Mouse (Mus musculus) lung, embryonic 15.5 days (tissue): ENCODE measurements around the gene Dnajc7. TPM values are rescaled to one million over a fixed set of nuclear protein-coding genes. Genes with fewer than 3 reads are reported as not detected.

Experiments used
- ATAC-seq: fragments of 200-750 bp; cut with Nextera tagmentation; 2 replicates; pipeline ENCODE4 v1.8.0; 2017; ENCODE audit warnings: moderate number of reproducible peaks, borderline replicate concordance; ENCODE audit not compliant: low FRiP score, low TSS enrichment; ENCODE audit errors: extremely low read depth
- H3K27ac ChIP-seq: fragments of 300-500 bp; sonication (generic); 2 replicates; pipeline ENCODE4 v1.5.1; 2015; ENCODE audit warnings: moderate library complexity, mild to moderate bottlenecking, inconsistent platforms
- H3K27me3 ChIP-seq: fragments of 300-500 bp; sonication (generic); 2 replicates; pipeline ENCODE4 v1.6.1; 2015; ENCODE audit warnings: inconsistent platforms
- H3K36me3 ChIP-seq: fragments of 300-500 bp; sonication (generic); 2 replicates; pipeline ENCODE4 v1.6.1; 2015; ENCODE audit warnings: inconsistent platforms
- H3K4me1 ChIP-seq: fragments of 300-500 bp; sonication (generic); 2 replicates; pipeline ENCODE4 v1.6.1; 2015; ENCODE audit warnings: inconsistent platforms
- H3K4me2 ChIP-seq: fragments of 300-500 bp; sonication (generic); 2 replicates; pipeline ENCODE4 v1.6.1; 2015; ENCODE audit warnings: inconsistent platforms, mild to moderate bottlenecking, moderate library complexity
- H3K4me3 ChIP-seq: fragments of 300-500 bp; sonication (generic); 2 replicates; pipeline ENCODE4 v1.5.1; 2015; ENCODE audit warnings: mild to moderate bottlenecking, inconsistent platforms
- H3K9ac ChIP-seq: fragments of 300-500 bp; sonication (generic); 2 replicates; pipeline ENCODE4 v1.6.1; 2015; ENCODE audit warnings: inconsistent platforms
- H3K9me3 ChIP-seq: fragments of 300-500 bp; sonication (generic); 2 replicates; pipeline ENCODE4 v1.6.1; 2016; ENCODE audit warnings: inconsistent platforms
- WGBS: fragments of 180-500 bp; shearing (Covaris S2); methylation state at CpG from one replicate; pipeline ENCODE4 v1.1.7; 2015; 5-methylcytosine and 5-hydroxymethylcytosine counted together
- polyA plus RNA-seq: library from polyadenylated mRNA; unstranded; fragments of >200 nt; fragmentation: Nextera tagmentation; extraction: Ambion mirVana; gene quantifications from 2 replicates; pipeline ENCODE4 v1.2.1, GENCODE M21; 2015

The Dnajc7 gene
- polyA plus RNA-seq, 1 experiment from 2014 or later, result 229 TPM

DNA sequence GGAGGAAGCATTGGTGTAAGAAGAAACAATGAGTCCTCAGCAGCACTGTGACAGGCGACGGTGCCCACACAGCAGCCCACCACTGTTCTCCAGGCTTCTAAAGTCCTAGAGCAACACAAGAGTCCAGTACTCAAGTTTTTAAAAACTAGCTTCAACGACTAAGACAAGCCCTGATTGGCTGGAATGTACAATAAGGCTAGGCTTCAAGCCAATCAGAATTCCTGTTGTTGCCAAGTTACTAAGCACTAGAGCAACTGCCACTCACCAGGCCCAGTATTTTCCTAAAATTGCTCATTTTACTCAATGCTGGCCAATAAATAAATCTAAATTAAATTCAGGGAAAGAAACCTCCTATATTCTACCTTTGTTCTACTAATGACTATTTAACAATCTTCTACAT, 6.7 kb downstream of the Dnajc7 start:
- 73% methylated on average over 3 of the region's 3 CpGs for WGBS
- no peak for ATAC-seq
- H3K4me3 ChIP-seq, result no peak overlapping the region

DNA sequence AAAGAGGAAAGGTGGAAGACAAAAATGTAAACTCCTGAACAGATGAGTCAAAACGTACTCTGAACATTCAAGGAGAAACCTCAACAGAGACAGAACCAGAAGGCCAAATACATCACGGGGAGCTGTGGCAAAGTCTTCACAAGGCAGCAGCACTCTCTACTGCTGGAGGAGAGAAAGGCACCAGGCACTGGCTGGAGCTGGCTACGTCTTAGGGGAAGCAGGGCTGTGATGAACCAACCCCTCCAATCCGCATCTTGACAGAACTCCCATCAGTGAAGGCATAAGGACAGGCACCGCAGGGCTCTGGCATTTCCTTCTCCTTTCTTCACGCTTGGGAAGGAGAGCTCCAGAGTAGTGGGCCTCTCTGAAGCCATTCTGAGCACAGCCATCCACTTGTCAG, 8.3 kb downstream of the Dnajc7 start:
- H3K4me3 ChIP-seq, result no peak overlapping the region
- no peak for ATAC-seq
- no peaks in the 10 kb centered on the region for H3K27me3 ChIP-seq
- WGBS, result 88% methylated on average over 6 of the region's 6 CpGs
- no peak overlapping the region for H3K9ac ChIP-seq
- H3K27ac ChIP-seq, result no peak overlapping the region
- H3K36me3 ChIP-seq, result peaks cover 6% of the 10 kb centered on the region
- H3K4me2 ChIP-seq, result no peak overlapping the region
- peaks cover 27% of the 10 kb centered on the region; the same call in 1 of the 2 replicates for H3K4me1 ChIP-seq
- H3K9me3 ChIP-seq, result no peaks in the 10 kb centered on the region

More for the DNA sequence above, 6.7 kb downstream of the Dnajc7 start:
- H3K4me1 ChIP-seq, result peaks cover 36% of the 10 kb centered on the region
- no peaks in the 10 kb centered on the region for H3K27me3 ChIP-seq
- no peak overlapping the region for H3K9ac ChIP-seq
- H3K4me2 ChIP-seq, result no peak overlapping the region
- no peaks in the 10 kb centered on the region for H3K9me3 ChIP-seq
- no peak overlapping the region for H3K27ac ChIP-seq
- H3K36me3 ChIP-seq, result peaks cover 3% of the 10 kb centered on the region

DNA sequence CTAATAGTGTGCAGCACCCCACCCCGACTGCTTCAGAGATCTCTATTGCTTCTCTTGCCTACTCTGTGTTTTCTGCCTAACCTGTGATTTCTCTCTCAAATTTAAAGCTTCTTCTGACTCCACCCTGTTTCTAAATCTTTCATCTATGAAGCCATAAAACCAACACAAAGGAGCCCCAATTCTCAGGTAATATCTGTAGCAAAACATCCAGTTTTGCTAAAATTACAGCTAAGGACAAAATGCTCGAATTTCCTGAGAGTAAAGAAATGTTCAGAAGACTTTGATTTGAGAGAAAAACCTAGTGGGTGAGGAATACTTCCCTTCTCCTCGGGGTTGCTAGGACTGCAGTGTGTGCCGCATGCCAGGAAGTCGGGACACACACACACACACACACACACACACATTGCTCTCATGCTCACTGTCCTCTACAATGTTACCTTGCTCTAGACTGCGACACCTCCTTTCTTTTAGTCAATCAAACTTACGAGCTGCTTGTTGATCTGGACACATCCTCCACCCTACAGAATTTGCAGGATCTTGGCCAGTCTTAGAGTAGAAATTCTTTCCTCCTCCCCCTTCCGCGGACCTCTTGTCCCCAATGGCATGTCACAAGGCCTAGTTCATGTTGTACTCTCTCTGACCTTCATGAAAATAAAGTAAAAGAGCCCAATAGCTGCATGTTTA, 9.8 kb downstream of the Dnajc7 start:
- no peak overlapping the region for H3K4me2 ChIP-seq
- H3K4me3 ChIP-seq, result no peak overlapping the region
- no peaks in the 10 kb centered on the region for H3K27me3 ChIP-seq
- H3K27ac ChIP-seq, result peak overlapping the region; percentile 21; the same call in 1 of the 2 replicates
- no peak; the same call in 1 of the 2 replicates for ATAC-seq
- H3K9me3 ChIP-seq, result no peaks in the 10 kb centered on the region
- H3K9ac ChIP-seq, result no peak overlapping the region
- peaks cover 6% of the 10 kb centered on the region for H3K36me3 ChIP-seq
- peaks cover 27% of the 10 kb centered on the region; the same call in 1 of the 2 replicates for H3K4me1 ChIP-seq
- 63% methylated on average over 9 of the region's 9 CpGs for WGBS

DNA sequence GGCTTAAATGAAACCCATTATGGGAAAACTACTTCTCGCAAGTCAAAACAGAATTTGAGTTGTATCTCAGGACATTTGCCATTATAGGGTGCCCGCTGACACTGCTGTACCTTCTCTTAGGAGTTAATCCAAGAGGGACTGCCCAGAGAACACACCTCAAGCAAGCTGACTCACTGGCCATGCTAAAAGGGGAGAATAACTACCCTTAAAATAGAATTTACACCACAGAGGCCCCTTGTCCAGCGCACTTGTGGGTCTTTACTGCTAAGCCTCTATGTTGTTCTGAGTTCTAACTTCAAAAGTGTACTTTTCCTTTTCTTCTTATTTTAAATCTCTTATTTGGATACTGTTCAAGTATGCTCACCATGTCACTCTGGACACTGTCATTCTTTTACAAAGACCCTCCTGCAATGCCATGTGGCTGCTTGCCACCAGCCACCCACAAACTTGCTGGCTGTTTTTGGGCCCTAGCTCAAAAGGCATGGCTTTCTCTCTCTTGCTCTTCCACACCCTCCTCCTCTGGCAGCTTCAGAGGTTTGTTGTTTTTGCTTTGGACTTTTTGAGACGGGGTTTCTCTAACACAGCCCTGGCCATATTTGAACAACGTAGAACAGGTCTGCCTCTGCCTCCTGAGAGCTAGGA, 10.5 kb downstream of the Dnajc7 start:
- Histone ChIP-seq H3K27me3 (no peaks in the 10 kb centered on the region), H3K9ac (no peak overlapping the region), H3K36me3 (peaks cover 6% of the 10 kb centered on the region), H3K9me3 (no peaks in the 10 kb centered on the region), H3K4me3 (no peak overlapping the region), H3K4me2 (no peak overlapping the region), H3K27ac (0 out of 2 replicates have a peak overlapping the region, but pooled peaks have one; percentile 21), H3K4me1 (peaks cover 27% of the 10 kb centered on the region; the same call in 1 of the 2 replicates)
- 83% methylated on average over 5 of the region's 5 CpGs for WGBS
- no peak for ATAC-seq

GRCm38 (mm10) chr11:100608796-100609195, 11.2 kb downstream of the Dnajc7 start:
- H3K9ac ChIP-seq, result no peak overlapping the region
- peaks cover 27% of the 10 kb centered on the region; the same call in 1 of the 2 replicates for H3K4me1 ChIP-seq

DNA sequence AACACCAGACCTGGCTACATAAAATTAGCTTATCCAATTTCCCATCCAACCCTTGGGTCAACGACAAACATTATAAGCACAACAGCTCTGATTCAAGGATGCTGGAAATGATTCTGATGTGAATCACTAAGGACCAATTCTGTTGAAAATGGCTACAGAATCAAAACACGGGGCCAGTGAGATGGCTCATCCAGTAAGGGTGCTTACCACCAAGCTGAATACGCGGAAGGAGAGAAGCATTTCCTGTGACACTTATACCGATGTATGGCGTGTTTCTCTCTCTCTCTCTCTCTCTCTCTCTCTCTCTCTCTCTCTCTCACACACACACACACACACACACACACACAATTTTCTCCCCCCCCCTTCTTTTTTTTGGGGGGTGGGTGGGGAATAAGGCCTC, 12.8 kb downstream of the Dnajc7 start:
- Histone ChIP-seq H3K9ac (no peak overlapping the region), H3K9me3 (no peaks in the 10 kb centered on the region), H3K27me3 (no peaks in the 10 kb centered on the region), H3K4me3 (no peak overlapping the region), H3K36me3 (peaks cover 9% of the 10 kb centered on the region), H3K27ac (no peak overlapping the region), H3K4me2 (no peak overlapping the region), H3K4me1 (peaks cover 24% of the 10 kb centered on the region; the same call in 1 of the 2 replicates)
- WGBS, result 88% methylated on average over 6 of the region's 6 CpGs
- no peak for ATAC-seq

More at GRCm38 (mm10) chr11:100608796-100609195, 11.2 kb downstream of the Dnajc7 start:
- no peaks in the 10 kb centered on the region for H3K27me3 ChIP-seq
- H3K4me3 ChIP-seq, result no peak overlapping the region
- no peak overlapping the region for H3K27ac ChIP-seq
- H3K4me2 ChIP-seq, result no peak overlapping the region
- 53% methylated on average over 4 of the region's 4 CpGs for WGBS
- ATAC-seq, result no peak
- H3K9me3 ChIP-seq, result no peaks in the 10 kb centered on the region
- H3K36me3 ChIP-seq, result peaks cover 6% of the 10 kb centered on the region

DNA sequence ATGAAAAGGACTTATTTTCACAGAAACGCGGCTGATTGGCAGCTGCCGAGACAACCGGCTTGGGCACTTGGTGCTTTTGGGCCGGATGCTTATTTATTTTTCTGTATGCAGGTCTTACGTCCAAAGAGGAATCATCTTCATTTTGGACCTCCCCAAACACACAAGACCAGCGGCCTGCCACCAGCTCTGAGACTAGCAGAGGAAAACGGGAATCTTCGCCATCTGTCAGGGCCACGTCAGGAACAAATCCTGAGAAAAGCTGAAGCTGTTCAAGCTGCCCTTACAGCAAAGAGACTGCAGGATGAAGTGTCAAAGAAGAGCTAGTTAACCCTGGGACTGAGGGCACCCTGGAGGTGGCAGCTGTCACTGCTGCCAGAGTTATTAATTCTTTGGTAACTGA, 14.5 kb downstream of the Dnajc7 start:
- WGBS, result 83% methylated on average over 10 of the region's 10 CpGs
- H3K4me3 ChIP-seq, result no peak overlapping the region
- no peaks in the 10 kb centered on the region for H3K9me3 ChIP-seq
- no peak for ATAC-seq
- H3K27ac ChIP-seq, result no peak overlapping the region
- peaks cover 21% of the 10 kb centered on the region for H3K36me3 ChIP-seq
- no peak overlapping the region for H3K4me2 ChIP-seq
- H3K27me3 ChIP-seq, result no peaks in the 10 kb centered on the region
- peaks cover 18% of the 10 kb centered on the region; the same call in 1 of the 2 replicates for H3K4me1 ChIP-seq
- H3K9ac ChIP-seq, result no peak overlapping the region

DNA sequence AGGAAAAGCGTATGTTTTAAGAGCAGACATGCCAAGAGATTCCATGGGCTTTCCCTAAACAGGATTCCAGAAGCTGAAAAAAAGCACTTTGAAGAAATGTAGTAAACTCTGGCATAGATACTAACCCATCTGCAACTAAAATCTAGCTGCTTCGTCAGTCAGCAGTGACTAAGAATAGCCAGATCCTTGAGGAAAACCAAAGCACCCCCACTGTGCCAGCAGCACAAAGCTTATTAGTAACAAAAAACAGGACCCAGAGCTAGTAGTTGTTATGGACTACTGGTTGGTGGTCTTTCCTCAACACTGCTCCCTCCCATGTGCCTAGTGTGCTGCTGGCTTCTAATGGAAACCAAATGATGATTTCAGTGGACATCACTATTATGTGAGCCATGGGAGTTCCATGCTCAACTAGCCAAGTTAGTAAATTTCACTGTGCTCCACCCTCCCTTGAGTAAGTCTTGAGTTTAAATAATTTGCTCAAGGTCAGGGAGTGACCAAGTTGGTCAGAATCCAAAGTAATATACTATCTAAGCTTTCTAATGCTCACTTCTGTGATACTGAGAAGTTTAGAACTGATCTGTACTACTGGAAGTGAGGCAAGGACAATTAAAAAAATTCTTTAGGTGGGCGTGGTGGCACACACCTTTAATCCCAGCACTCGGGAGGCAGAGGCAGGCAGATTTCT, 15.5 kb downstream of the Dnajc7 start:
- H3K4me3 ChIP-seq, result no peak overlapping the region
- no peak overlapping the region for H3K9ac ChIP-seq
- no peaks in the 10 kb centered on the region for H3K9me3 ChIP-seq
- no peak overlapping the region for H3K4me2 ChIP-seq
- peaks cover 9% of the 10 kb centered on the region; the same call in 1 of the 2 replicates for H3K4me1 ChIP-seq
- H3K27me3 ChIP-seq, result no peaks in the 10 kb centered on the region
- H3K27ac ChIP-seq, result no peak overlapping the region
- WGBS, result 84% methylated on average over 4 of the region's 4 CpGs
- peaks cover 30% of the 10 kb centered on the region for H3K36me3 ChIP-seq
- no peak for ATAC-seq

GRCm38 (mm10) chr11:100603813-100604212, 16.2 kb downstream of the Dnajc7 start:
- Histone ChIP-seq H3K4me3 (no peak overlapping the region), H3K4me1 (peaks cover 3% of the 10 kb centered on the region; the same call in 1 of the 2 replicates), H3K9ac (no peak overlapping the region), H3K4me2 (no peak overlapping the region), H3K27ac (no peak overlapping the region), H3K9me3 (no peaks in the 10 kb centered on the region), H3K36me3 (peaks cover 37% of the 10 kb centered on the region), H3K27me3 (no peaks in the 10 kb centered on the region)
- no peak for ATAC-seq
- WGBS, result 81% methylated on average over 8 of the region's 8 CpGs

GRCm38 (mm10) chr11:100603155-100603554, 16.8 kb downstream of the Dnajc7 start:
- Histone ChIP-seq H3K27ac (no peak overlapping the region), H3K9me3 (no peaks in the 10 kb centered on the region), H3K4me3 (no peak overlapping the region), H3K4me2 (no peak overlapping the region), H3K9ac (no peak overlapping the region), H3K27me3 (no peaks in the 10 kb centered on the region), H3K36me3 (peaks cover 39% of the 10 kb centered on the region), H3K4me1 (no peaks in the 10 kb centered on the region; the same call in 1 of the 2 replicates)
- ATAC-seq, result no peak
- WGBS, result 76% methylated on average over 9 of the region's 9 CpGs

- WGBS, result 94% methylated on average over 3 of the region's 3 CpGs
- ATAC-seq, result no peak
- Histone ChIP-seq H3K9me3 (no peaks in the 10 kb centered on the region), H3K27ac (no peak overlapping the region), H3K27me3 (no peaks in the 10 kb centered on the region), H3K4me2 (no peak overlapping the region), H3K36me3 (peaks cover 55% of the 10 kb centered on the region), H3K4me1 (no peaks in the 10 kb centered on the region; the same call in 1 of the 2 replicates), H3K9ac (no peak overlapping the region), H3K4me3 (no peak overlapping the region)
These were observed 18.6 kb downstream of the Dnajc7 start for GRCm38 (mm10) chr11:100601372-100601771.

- peaks cover 79% of the 10 kb centered on the region for H3K36me3 ChIP-seq
- WGBS, result 72% methylated on average over 4 of the region's 4 CpGs
These were observed 21.9 kb downstream of the Dnajc7 start for GRCm38 (mm10) chr11:100598074-100598473.

More at GRCm38 (mm10) chr11:100598074-100598473, 21.9 kb downstream of the Dnajc7 start:
- ATAC-seq, result no peak
- Histone ChIP-seq H3K4me2 (no peak overlapping the region), H3K4me3 (no peak overlapping the region), H3K9me3 (no peaks in the 10 kb centered on the region), H3K9ac (no peak overlapping the region), H3K27ac (no peak overlapping the region), H3K4me1 (no peaks in the 10 kb centered on the region), H3K27me3 (no peaks in the 10 kb centered on the region)
